Mouse (Mus musculus) testis, adult 2 months (tissue): ENCODE data around the gene Ntpcr. TPM values are rescaled to one million over a fixed set of nuclear protein-coding genes. Genes with fewer than 3 reads are reported as not detected.

Source experiments
- H3K27ac ChIP-seq: fragments of 200-500 bp; 2 replicates; pipeline ENCODE4 v1.5.1; 2012; ENCODE audit warnings: low read depth, low read length; ENCODE audit not compliant: control insufficient read depth, insufficient read depth
- H3K27me3 ChIP-seq: fragments of 200-500 bp; 2 replicates; pipeline ENCODE4 v1.6.1; 2012; ENCODE audit warnings: mild to moderate bottlenecking, low read length, moderate library complexity; ENCODE audit not compliant: control insufficient read depth, insufficient read depth
- H3K36me3 ChIP-seq: fragments of 200-500 bp; 2 replicates; pipeline ENCODE4 v1.6.1; 2012; ENCODE audit warnings: mild to moderate bottlenecking, low read length; ENCODE audit not compliant: control insufficient read depth, insufficient read depth
- H3K4me1 ChIP-seq: fragments of 200-500 bp; 2 replicates; pipeline ENCODE4 v1.6.1; 2012; ENCODE audit warnings: low read length; ENCODE audit not compliant: control insufficient read depth, insufficient read depth
- H3K4me3 ChIP-seq: fragments of 200-500 bp; 2 replicates; pipeline ENCODE4 v1.5.1; 2012; ENCODE audit warnings: low read depth, mild to moderate bottlenecking, low read length, moderate library complexity, mixed read lengths; ENCODE audit not compliant: control insufficient read depth
- CTCF ChIP-seq: fragments of 200-500 bp; IDR thresholded peaks from 2 replicates; pipeline ENCODE4 v1.5.1; 2012; ENCODE audit warnings: low read depth, mild to moderate bottlenecking, inconsistent platforms, low read length, moderate library complexity; ENCODE audit not compliant: control insufficient read depth, insufficient read depth, insufficient replicate concordance
- POLR2A ChIP-seq: fragments of 200-500 bp; IDR thresholded peaks from 2 replicates; pipeline ENCODE4 v1.6.1; 2012; ENCODE audit warnings: low read depth, mild to moderate bottlenecking, inconsistent platforms, low read length, moderate library complexity; ENCODE audit not compliant: control insufficient read depth
- polyA plus RNA-seq: library from polyadenylated mRNA; depleted of rRNA; stranded (reverse); fragments of >200 nt; gene quantifications from 2 replicates; pipeline ENCODE4 v1.2.3, GENCODE M21; 2012

The Ntpcr gene
- polyA plus RNA-seq, 1 experiment = 95.4 TPM

DNA sequence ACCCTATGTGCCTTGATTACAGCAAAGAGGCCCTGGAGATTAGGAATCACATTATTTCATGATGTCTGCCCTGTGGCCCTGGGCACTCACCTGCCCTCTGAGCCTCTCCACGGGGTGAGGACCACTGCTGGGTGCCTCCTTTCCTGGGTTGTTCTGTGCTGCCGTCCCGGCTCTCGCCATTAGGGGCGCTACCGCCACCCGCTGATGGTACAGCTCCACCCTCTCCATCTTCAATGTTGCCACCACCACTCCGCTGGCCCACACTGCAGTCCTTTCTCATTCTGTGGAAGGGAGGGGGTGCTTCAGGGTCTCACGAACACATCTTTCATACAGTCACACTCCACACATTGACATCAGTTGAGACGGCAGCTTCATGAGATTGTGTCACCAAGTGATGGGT lies 29.3 kb downstream of the Ntpcr start:
- no peak overlapping the region for H3K27ac ChIP-seq
- H3K27me3 ChIP-seq = no peaks in the 10 kb centered on the region
- H3K4me1 ChIP-seq = no peaks in the 10 kb centered on the region
- TF ChIP-seq CTCF (peak; percentile 47; the same call in 1 of the 2 replicates), POLR2A (no peak)
- H3K4me3 ChIP-seq = no peak overlapping the region
- no peaks in the 10 kb centered on the region for H3K36me3 ChIP-seq

- no peak overlapping the region for H3K27ac ChIP-seq
- TF ChIP-seq POLR2A (no peak), CTCF (no peak)
- H3K4me1 ChIP-seq = no peaks in the 10 kb centered on the region
- H3K36me3 ChIP-seq = no peaks in the 10 kb centered on the region
- H3K27me3 ChIP-seq = no peaks in the 10 kb centered on the region
- no peak overlapping the region for H3K4me3 ChIP-seq
These were observed 33.5 kb downstream of the Ntpcr start for GRCm38 (mm10) chr8:125763066-125763786.

- Histone ChIP-seq H3K36me3 (no peaks in the 10 kb centered on the region), H3K4me1 (no peaks in the 10 kb centered on the region), H3K27me3 (no peaks in the 10 kb centered on the region), H3K4me3 (no peak overlapping the region), H3K27ac (no peak overlapping the region)
- no peak for TF ChIP-seq POLR2A
- no peak for TF ChIP-seq CTCF
These were observed 38.3 kb downstream of the Ntpcr start for GRCm38 (mm10) chr8:125768079-125768478.

- Histone ChIP-seq H3K4me3 (no peak overlapping the region), H3K4me1 (peaks cover 8% of the 10 kb centered on the region), H3K27me3 (no peaks in the 10 kb centered on the region), H3K27ac (no peak overlapping the region), H3K36me3 (no peaks in the 10 kb centered on the region)
- TF ChIP-seq POLR2A (no peak), CTCF (no peak)
These were observed 42.5 kb downstream of the Ntpcr start for GRCm38 (mm10) chr8:125772300-125772699.

DNA sequence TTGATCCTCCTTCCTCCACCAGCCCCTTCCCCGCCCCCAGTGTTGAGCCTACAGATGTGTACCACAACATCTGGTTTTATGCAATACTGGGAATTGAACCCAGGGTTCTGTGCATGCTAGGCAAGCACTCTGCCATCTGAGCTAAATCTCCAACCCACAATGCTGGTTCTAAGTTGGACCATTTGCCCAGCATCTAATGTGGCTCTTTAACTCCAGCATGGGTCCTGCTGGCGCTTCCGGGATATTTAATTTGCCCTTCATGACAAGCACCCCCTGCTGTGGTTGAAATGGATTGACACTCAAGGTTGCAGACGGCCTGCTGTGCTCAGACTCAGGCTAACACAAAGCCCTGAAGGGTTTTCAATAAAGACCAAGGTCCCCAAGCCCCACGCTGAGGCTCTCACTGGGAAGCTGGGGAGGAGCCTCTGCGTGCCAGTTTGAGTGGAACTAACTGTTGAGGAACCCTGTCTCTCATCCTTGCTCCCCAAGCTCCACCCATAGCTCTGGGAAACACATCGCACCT lies 43.6 kb downstream of the Ntpcr start:
- Histone ChIP-seq H3K4me1 (peaks cover 8% of the 10 kb centered on the region), H3K27ac (no peak overlapping the region), H3K27me3 (no peaks in the 10 kb centered on the region), H3K4me3 (no peak overlapping the region), H3K36me3 (no peaks in the 10 kb centered on the region)
- TF ChIP-seq POLR2A = no peak
- TF ChIP-seq CTCF = no peak

GRCm38 (mm10) chr8:125775031-125775430 lies 45.3 kb downstream of the Ntpcr start:
- no peaks in the 10 kb centered on the region for H3K27me3 ChIP-seq
- H3K27ac ChIP-seq = no peak overlapping the region
- no peaks in the 10 kb centered on the region for H3K36me3 ChIP-seq
- TF ChIP-seq POLR2A (no peak), CTCF (no peak)
- peaks cover 8% of the 10 kb centered on the region for H3K4me1 ChIP-seq
- H3K4me3 ChIP-seq = no peak overlapping the region

DNA sequence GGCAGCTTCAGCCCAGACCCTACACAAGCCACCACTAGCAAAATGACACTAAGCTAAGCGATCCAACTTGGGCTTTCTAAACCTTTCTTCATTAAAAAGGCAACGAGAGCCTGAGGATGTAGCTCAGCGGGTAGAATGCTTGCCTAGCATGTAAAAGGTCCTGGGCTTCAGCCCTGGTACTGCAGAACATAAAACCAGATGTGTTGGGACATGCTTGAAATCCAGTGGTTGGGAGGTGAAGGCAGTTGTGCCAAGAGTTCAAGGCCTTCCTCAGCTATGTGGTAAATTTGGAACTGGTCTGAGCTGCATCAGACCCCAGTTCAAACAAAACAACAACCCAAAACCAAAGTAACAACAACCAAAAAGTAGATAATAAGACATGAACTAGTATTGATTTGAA lies 46.6 kb downstream of the Ntpcr start:
- TF ChIP-seq POLR2A (no peak), CTCF (no peak)
- no peaks in the 10 kb centered on the region for H3K27me3 ChIP-seq
- no peak overlapping the region for H3K4me3 ChIP-seq
- H3K4me1 ChIP-seq = peaks cover 8% of the 10 kb centered on the region
- no peak overlapping the region for H3K27ac ChIP-seq
- no peaks in the 10 kb centered on the region for H3K36me3 ChIP-seq

- Histone ChIP-seq H3K4me3 (no peak overlapping the region), H3K4me1 (peaks cover 8% of the 10 kb centered on the region), H3K27ac (no peak overlapping the region), H3K36me3 (no peaks in the 10 kb centered on the region), H3K27me3 (no peaks in the 10 kb centered on the region)
- TF ChIP-seq CTCF = no peak
- no peak for TF ChIP-seq POLR2A
These were observed 47.0 kb downstream of the Ntpcr start for GRCm38 (mm10) chr8:125776800-125777199.
